Mouse (Mus musculus) intestine, postnatal 0 days (tissue): Measurements from ENCODE around the gene Apoh. TPM values are rescaled to one million over a fixed set of nuclear protein-coding genes. Genes with fewer than 3 reads are reported as not detected.
A peak's percentile ranks its signal among the peaks of the same experiment; 100 is the strongest.

Experiments used
- ATAC-seq: fragments of 200-750 bp; cut with Nextera tagmentation; 2 replicates; pipeline ENCODE4 v1.8.0; 2017; ENCODE audit warnings: mild to moderate bottlenecking, moderate TSS enrichment, moderate library complexity
- H3K27ac ChIP-seq: fragments of 300-500 bp; sonication (generic); 2 replicates; pipeline ENCODE4 v1.5.1; 2014; ENCODE audit warnings: mild to moderate bottlenecking, low read depth, low read length, moderate library complexity
- H3K27me3 ChIP-seq: fragments of 300-500 bp; sonication (generic); replicated peaks from 2 replicates; pipeline ENCODE4 v1.6.1; 2014; ENCODE audit warnings: low read length, mixed read lengths; ENCODE audit not compliant: control insufficient read depth, insufficient read depth
- H3K36me3 ChIP-seq: fragments of 300-500 bp; sonication (generic); 2 replicates; pipeline ENCODE4 v1.6.1; 2014; ENCODE audit warnings: mild to moderate bottlenecking, moderate library complexity; ENCODE audit not compliant: control insufficient read depth, insufficient read depth
- H3K4me1 ChIP-seq: fragments of 300-500 bp; sonication (generic); replicated peaks from 2 replicates; pipeline ENCODE4 v1.6.1; 2014; ENCODE audit warnings: antibody characterized with exemption, low read length, mixed read lengths; ENCODE audit not compliant: control insufficient read depth, insufficient read depth
- H3K4me2 ChIP-seq: fragments of 300-500 bp; sonication (generic); replicated peaks from 2 replicates; pipeline ENCODE4 v1.6.1; 2014; ENCODE audit warnings: low read depth, mild to moderate bottlenecking, moderate library complexity
- H3K4me3 ChIP-seq: fragments of 300-500 bp; sonication (generic); 2 replicates; pipeline ENCODE4 v1.5.1; 2014; ENCODE audit warnings: low read depth, low read length
- H3K9ac ChIP-seq: fragments of 300-500 bp; sonication (generic); 2 replicates; pipeline ENCODE4 v1.6.1; 2014; ENCODE audit warnings: mild to moderate bottlenecking, low read depth, low read length
- H3K9me3 ChIP-seq: fragments of 300-500 bp; sonication (generic); 2 replicates; pipeline ENCODE4 v1.6.1; 2016; ENCODE audit warnings: mixed run types; ENCODE audit not compliant: control insufficient read depth
- CTCF ChIP-seq: sonication (generic); IDR thresholded peaks from 2 replicates; pipeline ENCODE4 v1.5.1; 2016; ENCODE audit warnings: low read depth, mild to moderate bottlenecking, control low read depth, antibody characterized with exemption, moderate library complexity
- WGBS: fragments of 180-500 bp; shearing (Covaris S2); extraction: QIAGEN DNeasy Blood & Tissue Kit; methylation state at CpG from one replicate; pipeline ENCODE4 v1.1.7; 2014; 5-methylcytosine and 5-hydroxymethylcytosine counted together
- polyA plus RNA-seq: library from polyadenylated mRNA; unstranded; fragments of >200 nt; fragmentation: Nextera tagmentation; extraction: Ambion mirVana; gene quantifications from 2 replicates; pipeline ENCODE4 v1.2.1, GENCODE M21; 2015

The Apoh gene
- polyA plus RNA-seq, 1 experiment from 2014 or later = 0.77 TPM

- no peak for TF ChIP-seq CTCF
- Histone ChIP-seq H3K27me3 (no peaks in the 10 kb centered on the region), H3K4me3 (no peak overlapping the region), H3K4me1 (no peaks in the 10 kb centered on the region), H3K27ac (no peak overlapping the region), H3K4me2 (no peak overlapping the region), H3K9ac (no peak overlapping the region), H3K9me3 (no peaks in the 10 kb centered on the region), H3K36me3 (no peaks in the 10 kb centered on the region)
- no peak for ATAC-seq
- WGBS = 92% methylated on average over 2 of the region's 2 CpGs
Measured at GRCm38 (mm10) chr11:108345321-108345720, 2.2 kb downstream of the Apoh start.

GRCm38 (mm10) chr11:108350799-108351198 lies 7.6 kb downstream of the Apoh start:
- TF ChIP-seq CTCF = no peak
- no peak overlapping the region for H3K27ac ChIP-seq
- WGBS = 84% methylated on average over 4 of the region's 4 CpGs
- no peaks in the 10 kb centered on the region for H3K27me3 ChIP-seq
- H3K36me3 ChIP-seq = no peaks in the 10 kb centered on the region
- no peak overlapping the region for H3K4me2 ChIP-seq
- H3K9me3 ChIP-seq = no peaks in the 10 kb centered on the region
- H3K4me1 ChIP-seq = 0 out of 2 replicates have a peak, but pooled peaks cover 4% of the 10 kb centered on the region
- H3K4me3 ChIP-seq = no peak overlapping the region
- ATAC-seq = no peak
- H3K9ac ChIP-seq = no peak overlapping the region

GRCm38 (mm10) chr11:108352842-108353388 lies 9.8 kb downstream of the Apoh start:
- ATAC-seq = peak; percentile 85
- 0 out of 2 replicates have a peak, but pooled peaks cover 4% of the 10 kb centered on the region for H3K4me1 ChIP-seq
- no peaks in the 10 kb centered on the region for H3K36me3 ChIP-seq
- 0 out of 2 replicates have a peak, but pooled peaks have one; percentile 26 for TF ChIP-seq CTCF
- no peak overlapping the region for H3K4me3 ChIP-seq
- H3K9ac ChIP-seq = no peak overlapping the region
- H3K9me3 ChIP-seq = no peaks in the 10 kb centered on the region
- no peaks in the 10 kb centered on the region for H3K27me3 ChIP-seq
- H3K27ac ChIP-seq = peak overlapping the region; percentile 28; the same call in 1 of the 2 replicates
- H3K4me2 ChIP-seq = no peak overlapping the region
- 46% methylated on average over 10 of the region's 10 CpGs for WGBS

GRCm38 (mm10) chr11:108356020-108356419 lies 12.9 kb downstream of the Apoh start:
- WGBS = 71% methylated on average over 4 of the region's 4 CpGs

GRCm38 (mm10) chr11:108358911-108359310 lies 15.8 kb downstream of the Apoh start:
- no peak for TF ChIP-seq CTCF
- Histone ChIP-seq H3K4me2 (no peak overlapping the region), H3K4me1 (no peaks in the 10 kb centered on the region), H3K27me3 (no peaks in the 10 kb centered on the region), H3K4me3 (no peak overlapping the region), H3K27ac (no peak overlapping the region), H3K9ac (no peak overlapping the region), H3K36me3 (no peaks in the 10 kb centered on the region), H3K9me3 (no peaks in the 10 kb centered on the region)
- 52% methylated on average over 6 of the region's 6 CpGs for WGBS
- ATAC-seq = peak; percentile 79

More at GRCm38 (mm10) chr11:108356020-108356419, 12.9 kb downstream of the Apoh start:
- no peak overlapping the region for H3K4me2 ChIP-seq
- no peaks in the 10 kb centered on the region for H3K9me3 ChIP-seq
- H3K36me3 ChIP-seq = no peaks in the 10 kb centered on the region
- H3K4me1 ChIP-seq = 0 out of 2 replicates have a peak, but pooled peaks cover 4% of the 10 kb centered on the region
- no peak for ATAC-seq
- no peak overlapping the region for H3K27ac ChIP-seq
- H3K4me3 ChIP-seq = no peak overlapping the region
- no peak overlapping the region for H3K9ac ChIP-seq
- no peaks in the 10 kb centered on the region for H3K27me3 ChIP-seq
- TF ChIP-seq CTCF = no peak

GRCm38 (mm10) chr11:108360983-108361382 lies 17.8 kb downstream of the Apoh start:
- no peak overlapping the region for H3K9ac ChIP-seq
- no peak for TF ChIP-seq CTCF
- no peaks in the 10 kb centered on the region; the same call in 1 of the 2 replicates for H3K4me1 ChIP-seq
- WGBS = 82% methylated on average over 4 of the region's 4 CpGs
- no peak for ATAC-seq
- no peak overlapping the region for H3K4me3 ChIP-seq
- no peak overlapping the region for H3K27ac ChIP-seq
- H3K36me3 ChIP-seq = no peaks in the 10 kb centered on the region
- no peaks in the 10 kb centered on the region for H3K9me3 ChIP-seq
- H3K27me3 ChIP-seq = no peaks in the 10 kb centered on the region
- H3K4me2 ChIP-seq = no peak overlapping the region
